Mouse (Mus musculus): Measurements from ENCODE around the gene Abcf1. TPM values are rescaled to one million over a fixed set of nuclear protein-coding genes. Genes with fewer than 3 reads are reported as not detected.

Abcf1 gene
- 10 to 100 TPM; 73.8 to 79.6 TPM for total RNA-seq (2023)

DNA sequence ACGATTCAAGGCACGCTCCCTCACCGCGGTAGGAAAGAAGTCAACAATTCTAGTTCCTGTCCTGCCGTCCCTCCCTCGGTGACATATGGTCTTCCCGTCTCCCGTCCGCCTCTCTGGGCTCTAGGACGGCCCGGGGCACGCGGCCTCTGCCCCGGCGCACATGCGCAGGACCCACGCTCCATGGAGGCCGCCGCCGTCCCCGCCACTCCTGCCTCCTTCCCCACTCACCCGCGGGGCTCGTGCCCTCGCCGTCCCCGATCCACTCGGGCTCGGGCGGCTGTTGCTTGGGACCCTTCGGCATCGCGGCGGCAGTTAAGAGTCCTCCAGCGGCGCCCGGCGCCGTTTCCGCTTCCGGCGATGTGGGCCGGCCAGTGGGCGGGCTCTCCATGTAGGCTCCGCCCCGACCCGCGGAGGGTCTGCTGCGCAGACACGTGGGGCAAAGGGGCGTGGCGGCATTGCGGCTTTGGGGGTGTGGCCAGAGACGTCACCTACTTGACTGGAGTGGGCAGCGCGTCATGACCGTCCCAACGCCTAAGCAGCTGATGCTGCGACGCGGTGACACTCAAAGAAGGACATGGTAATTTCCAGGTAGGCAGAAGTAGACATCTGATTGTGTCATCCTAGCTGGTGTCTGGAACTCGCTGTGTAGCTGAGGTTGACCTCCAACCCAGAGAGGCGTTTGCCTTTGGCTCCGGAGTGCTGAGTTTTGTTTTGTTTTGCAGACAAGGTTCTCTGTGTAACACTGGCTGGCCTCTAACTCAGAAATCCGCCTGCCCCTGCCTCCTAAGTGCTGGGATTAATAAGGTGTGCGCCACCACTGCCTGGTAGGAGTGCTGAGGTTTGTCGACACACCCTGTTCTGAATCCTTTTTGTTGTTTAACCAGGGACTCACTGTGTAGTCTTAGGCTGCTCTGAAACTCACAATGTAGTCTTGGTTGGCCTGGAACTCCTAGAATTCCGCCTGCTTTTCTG lies at the start of gene Abcf1:
Abcf1 (minus strand) TSS at position 344 of the 972 bp plus-strand sequence.

GRCm38 (mm10) chr17:35979401-35980362 lies 10.1 kb upstream of the Abcf1 start, which contains the start of the genes Gnl1 and Prr3:
Gene Gnl1 (plus strand): TSS chr17:35979851.
Gene Prr3 (minus strand): TSS chr17:35980236.

DNA sequence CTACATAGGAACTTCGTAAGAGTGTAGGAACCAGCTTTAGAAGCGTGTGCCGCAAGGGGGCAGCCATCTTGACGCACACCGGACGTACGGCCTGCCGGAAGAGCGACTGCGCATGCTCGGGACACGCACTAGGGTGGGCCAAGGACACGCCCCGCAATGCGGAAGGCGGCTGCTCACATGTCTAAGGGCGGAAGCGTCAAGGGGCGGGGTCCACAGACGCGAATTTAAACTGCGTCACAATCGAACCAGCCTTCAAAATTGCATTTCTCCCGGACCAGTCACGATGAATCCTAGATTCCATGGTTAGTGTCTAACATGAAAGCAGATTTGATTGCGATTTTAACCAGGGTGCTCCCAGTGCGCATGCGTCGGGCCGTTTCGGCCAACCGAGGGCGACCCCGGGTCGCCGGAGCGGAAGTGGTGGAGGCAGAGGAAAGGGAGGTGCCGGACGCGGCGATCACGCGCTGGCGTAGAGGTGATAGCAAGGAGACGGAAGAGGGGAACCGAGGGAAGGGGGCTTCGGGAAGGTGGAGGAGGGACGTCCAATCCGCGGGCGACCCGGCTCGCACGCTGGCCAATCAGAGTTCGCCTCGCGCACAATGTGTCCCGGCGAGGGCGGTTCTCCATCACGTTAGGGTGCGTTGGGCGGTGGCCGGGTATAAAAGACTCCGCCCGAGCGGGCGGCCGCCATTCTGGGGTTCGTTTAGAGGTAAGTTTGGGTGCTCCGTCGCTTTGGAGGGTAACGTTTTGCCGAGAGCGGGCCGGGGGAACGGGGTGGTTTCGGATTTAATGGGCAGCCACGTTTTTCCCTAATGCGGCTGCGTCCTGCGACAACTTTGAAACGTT lies 53.0 kb downstream of the Abcf1 start, which contains the start of the genes Mrps18b and Ppp1r10:
Mrps18b (minus strand) TSS at position 93 of the 846 bp plus-strand sequence.
Ppp1r10 (plus strand) TSS at position 138 of the 846 bp plus-strand sequence.

GRCm38 (mm10) chr17:35909919-35910369 lies 59.6 kb downstream of the Abcf1 start, which contains the start of gene Atat1:
Gene Atat1 (minus strand): TSS chr17:35910075.

Other genes starting within 250 kb of the Abcf1 start
- 100 to 1,000 TPM; 115 to 121 TPM for gene Ier3, start 148.1 kb downstream of the Abcf1 start, total RNA-seq (2023)
- gene Flot1, start 146.5 kb downstream of the Abcf1 start, total RNA-seq (2023), result 100 to 1,000 TPM; 181 to 198 TPM
- gene Tubb5, start 131.5 kb downstream of the Abcf1 start, total RNA-seq (2023), result 100 to 1,000 TPM; 449 to 487 TPM
- 10 to 100 TPM; 33.5 to 33.9 TPM for gene Mdc1, start 128.2 kb downstream of the Abcf1 start, total RNA-seq (2023)
- 10 to 100 TPM; 40.8 to 50.0 TPM for gene Nrm, start 108.4 kb downstream of the Abcf1 start, total RNA-seq (2023)
- gene Ppp1r18, start 104.2 kb downstream of the Abcf1 start, total RNA-seq (2023), result 100 to 1,000 TPM; 291 to 293 TPM
- gene Dhx16, start 89.9 kb downstream of the Abcf1 start, total RNA-seq (2023), result 10 to 100 TPM; 63.4 to 68.3 TPM
- gene 2310061I04Rik, start 72.3 kb downstream of the Abcf1 start, total RNA-seq (2023), result 10 to 100 TPM; 12.1 to 14.2 TPM
- gene Atat1, start 59.7 kb downstream of the Abcf1 start, total RNA-seq (2023), result 10 to 100 TPM; 13.1 to 14.4 TPM
- 10 to 100 TPM; 18.4 to 21.4 TPM for gene Mrps18b, start 53.4 kb downstream of the Abcf1 start, total RNA-seq (2023)
- gene Ppp1r10, start 53.3 kb downstream of the Abcf1 start, total RNA-seq (2023), result 100 to 1,000 TPM; 100 to 125 TPM
- 10 to 100 TPM; 43.5 to 46.4 TPM for gene Gnl1, start 10.1 kb upstream of the Abcf1 start, total RNA-seq (2023)
- 10 to 100 TPM; 25.9 to 32.6 TPM for gene Prr3, start 10.5 kb upstream of the Abcf1 start, total RNA-seq (2023)
- 10 to 100 TPM; 34.9 to 43.5 TPM for gene H2-T24, start 50.8 kb upstream of the Abcf1 start, total RNA-seq (2023)
- gene H2-T23, start 63.1 kb upstream of the Abcf1 start, total RNA-seq (2023), result 100 to 1,000 TPM; 154 to 159 TPM
- 10 to 100 TPM; 28.5 to 30.4 TPM for gene H2-T22, start 73.0 kb upstream of the Abcf1 start, total RNA-seq (2023)
- gene Gm6034, start 73.2 kb upstream of the Abcf1 start, total RNA-seq (2023), result under 1 TPM in 1 of 2 experiments, not detected in 1; 0.24 TPM
- gene Gm11127, start 88.6 kb upstream of the Abcf1 start, total RNA-seq (2023), result 10 to 100 TPM; 26.6 to 29.0 TPM
- gene Gm19684, start 151.9 kb upstream of the Abcf1 start, total RNA-seq (2023), result under 1 TPM; 0.44 to 0.82 TPM
- gene Gm7030, start 159.7 kb upstream of the Abcf1 start, total RNA-seq (2023), result under 1 TPM; 0.82 to 0.86 TPM
- gene Gm8909, start 198.8 kb upstream of the Abcf1 start, total RNA-seq (2023), result not detected
- gene H2-T3, start 220.5 kb upstream of the Abcf1 start, total RNA-seq (2023), result not detected